Mouse (Mus musculus) ES-E14 (cell line): ENCODE measurements around the gene Fam213b. TPM values are rescaled to one million over a fixed set of nuclear protein-coding genes. Genes with fewer than 3 reads are reported as not detected.

Experiments
- DNase-seq: peaks from one replicate; pipeline ENCODE4 v3.0.0-alpha.2; 2013; ENCODE audit warnings: low read depth, low spot score
- H3K27ac ChIP-seq: 2 replicates; pipeline ENCODE4 v1.5.1; 2012; ENCODE audit warnings: low read depth, mild to moderate bottlenecking, low read length, moderate library complexity, mixed read lengths; ENCODE audit not compliant: poor library complexity, insufficient read depth, severe bottlenecking
- H3K36me3 ChIP-seq: 2 replicates; pipeline ENCODE4 v1.6.1; 2012; ENCODE audit warnings: mild to moderate bottlenecking, low read length, moderate library complexity, mixed read lengths; ENCODE audit not compliant: control insufficient read depth, poor library complexity, insufficient read depth, severe bottlenecking
- H3K4me1 ChIP-seq, 2 experiments: fragments of 150-350 bp in 1 of 2; sonication (generic) in 1 of 2; 2 replicates each; pipeline ENCODE4 v1.6.1; 2012; ENCODE audit warnings: low read length in 2 of 2, mild to moderate bottlenecking in 1 of 2, mixed read lengths in 1 of 2; ENCODE audit not compliant: control insufficient read depth in 2 of 2, insufficient read depth in 2 of 2, poor library complexity in 1 of 2
- H3K4me3 ChIP-seq, 2 experiments: fragments of 150-350 bp in 1 of 2; sonication (generic) in 1 of 2; 2 replicates each; pipeline ENCODE4 v1.5.1; 2012; ENCODE audit warnings: low read length in 2 of 2, low read depth in 1 of 2, mild to moderate bottlenecking in 1 of 2, mixed read lengths in 1 of 2; ENCODE audit not compliant: insufficient read depth in 1 of 2, poor library complexity in 1 of 2, severe bottlenecking in 1 of 2
- H3K9ac ChIP-seq: 2 replicates; pipeline ENCODE4 v1.6.1; 2012; ENCODE audit warnings: low read depth, mild to moderate bottlenecking, low read length, mixed read lengths; ENCODE audit not compliant: poor library complexity, insufficient read depth, severe bottlenecking
- H3K9me3 ChIP-seq: fragments of 150-350 bp; sonication (generic); 2 replicates; pipeline ENCODE4 v1.6.1; 2012; ENCODE audit warnings: low read depth, mild to moderate bottlenecking, low read length; ENCODE audit not compliant: control insufficient read depth, insufficient read depth
- CHD2 ChIP-seq: IDR thresholded peaks from 2 replicates; pipeline ENCODE4 v1.6.1; 2014; ENCODE audit warnings: mild to moderate bottlenecking, low read depth, low read length, inconsistent platforms
- HCFC1 ChIP-seq: IDR thresholded peaks from 2 replicates; pipeline ENCODE4 v1.6.1; 2012; ENCODE audit warnings: low read length, inconsistent platforms, borderline replicate concordance; ENCODE audit not compliant: insufficient read depth
- MAFK ChIP-seq: IDR thresholded peaks from 2 replicates; pipeline ENCODE4 v1.6.1; 2014; ENCODE audit warnings: mild to moderate bottlenecking, low read depth, low read length, inconsistent platforms; ENCODE audit not compliant: insufficient read depth
- ZC3H11A ChIP-seq: IDR thresholded peaks from 2 replicates; pipeline ENCODE4 v1.6.1; 2012; ENCODE audit warnings: low read depth, mild to moderate bottlenecking, inconsistent platforms, low read length, borderline replicate concordance
- ZNF384 ChIP-seq: IDR thresholded peaks from 2 replicates; pipeline ENCODE4 v1.6.1; 2012; ENCODE audit warnings: low read depth, low read length, inconsistent platforms
- in situ Hi-C, 2 experiments: fragments of 600-800 bp; cut with MboI; formaldehyde crosslinking; loops; one replicate each; pipeline ENCODE4 v1.15.1; 2025; ENCODE audit warnings: low sequenced_read_pairs in 2 of 2, inconsistent platforms in 1 of 2; ENCODE audit not compliant: unreplicated experiment in 2 of 2
- total RNA-seq: library from RNA; depleted of rRNA; stranded (reverse); fragments of 300-350 nt; gene quantifications from 2 replicates; pipeline ENCODE4 v1.2.3, GENCODE M21; 2012

Fam213b gene
- total RNA-seq, 1 experiment, result 15.7 TPM

DNA sequence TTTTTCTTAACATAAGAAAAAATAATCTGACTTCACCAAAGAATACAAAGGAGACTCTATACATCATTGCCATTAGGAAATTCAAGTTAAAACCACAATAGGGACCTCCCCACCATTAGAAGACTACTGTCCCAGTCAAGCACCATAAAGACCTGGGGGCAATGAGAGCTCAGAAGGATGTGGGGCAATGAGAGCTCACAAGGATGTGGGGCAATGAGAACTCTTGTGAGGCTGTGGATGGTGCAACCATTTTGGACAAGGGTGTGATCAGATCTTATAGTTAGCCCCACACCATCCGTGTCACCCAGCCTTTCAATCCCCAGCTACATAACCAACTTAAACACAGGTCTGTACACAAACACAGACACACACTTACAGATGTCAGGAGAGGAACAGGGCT lies 38.8 kb upstream of the Fam213b start:
- DNase-seq, result no peak
- TF ChIP-seq ZNF384, result no peak
- no peak for TF ChIP-seq CHD2
- no peak for TF ChIP-seq ZC3H11A
- no peak for TF ChIP-seq HCFC1
- no peak for TF ChIP-seq MAFK
- Histone ChIP-seq H3K4me3 (no peak overlapping the region), H3K9ac (no peak overlapping the region), H3K9me3 (no peaks in the 10 kb centered on the region), H3K4me1 (peaks cover 0 to 4% of the 10 kb centered on the region in 2 experiments; a peak in 1 of 4 replicates), H3K27ac (no peak overlapping the region), H3K36me3 (no peaks in the 10 kb centered on the region)
- in situ Hi-C loops, result no loop called here

DNA sequence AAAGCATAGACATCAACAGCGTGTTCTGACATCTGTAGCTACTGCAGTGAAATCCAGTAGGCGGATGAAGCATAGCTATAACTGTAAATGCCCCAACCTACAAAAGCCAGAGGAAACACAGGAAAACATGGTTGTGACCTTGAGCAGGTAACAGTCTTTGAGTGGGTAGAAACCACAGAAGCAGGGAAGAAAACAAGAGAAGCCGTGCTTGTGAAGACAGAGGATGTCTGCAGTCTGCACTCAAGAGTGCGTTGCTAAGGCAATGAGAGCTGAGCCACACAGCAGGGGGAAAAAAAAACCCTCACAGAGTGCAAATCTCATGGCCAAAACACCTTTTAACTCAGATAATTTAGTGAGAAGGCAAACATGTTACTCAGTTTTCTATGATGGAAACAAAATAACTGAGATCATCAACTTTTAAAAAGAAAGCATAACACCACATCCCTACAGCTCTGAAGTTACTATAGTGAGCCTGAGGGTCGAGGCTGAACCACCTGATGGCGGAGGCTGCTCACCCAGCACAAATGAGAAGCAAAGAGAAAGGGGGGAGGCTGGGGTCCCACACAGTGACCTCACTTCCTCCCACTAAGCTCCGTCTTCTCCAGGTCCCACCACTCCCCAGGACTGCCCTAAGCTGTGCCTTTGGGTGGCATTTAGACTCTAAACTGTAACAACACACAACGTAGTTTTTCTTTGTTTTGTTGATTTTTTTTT lies 37.8 kb upstream of the Fam213b start:
- Histone ChIP-seq H3K4me3 (no peak overlapping the region), H3K9me3 (no peaks in the 10 kb centered on the region), H3K36me3 (no peaks in the 10 kb centered on the region), H3K9ac (no peak overlapping the region), H3K27ac (no peak overlapping the region), H3K4me1 (peaks cover 0 to 2% of the 10 kb centered on the region in 2 experiments; a peak in 1 of 4 replicates)
- TF ChIP-seq ZC3H11A, result no peak
- TF ChIP-seq HCFC1, result no peak
- no peak for TF ChIP-seq MAFK
- TF ChIP-seq ZNF384, result no peak
- TF ChIP-seq CHD2, result no peak
- in situ Hi-C loops, result no loop called here
- no peak for DNase-seq

DNA sequence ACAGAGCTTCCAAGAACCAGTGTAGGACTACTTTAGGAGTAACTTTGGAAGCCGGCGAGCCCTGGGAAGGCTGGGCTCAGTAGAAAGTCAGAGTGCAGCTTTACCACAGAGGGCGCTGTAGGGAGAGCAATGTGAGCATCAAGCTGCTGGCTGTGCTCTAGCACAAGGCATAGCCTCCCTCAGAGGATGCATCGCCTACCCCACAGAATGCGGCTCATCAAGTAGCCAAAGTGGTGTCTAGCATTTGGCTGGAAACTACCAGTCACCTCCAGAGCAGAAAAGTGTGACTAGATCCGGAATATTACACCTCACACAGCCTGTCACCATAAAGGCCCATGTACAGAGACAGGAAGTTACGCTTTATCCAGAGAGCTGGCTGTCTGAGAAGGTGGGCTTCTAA lies 36.9 kb upstream of the Fam213b start:
- H3K36me3 ChIP-seq, result no peaks in the 10 kb centered on the region
- peaks cover 0 to 2% of the 10 kb centered on the region in 2 experiments; a peak in 1 of 4 replicates for H3K4me1 ChIP-seq
- H3K9ac ChIP-seq, result no peak overlapping the region
- no peaks in the 10 kb centered on the region for H3K9me3 ChIP-seq
- DNase-seq, result no peak
- TF ChIP-seq HCFC1, result no peak
- TF ChIP-seq ZC3H11A, result no peak
- no peak for TF ChIP-seq MAFK
- no peak for TF ChIP-seq CHD2
- TF ChIP-seq ZNF384, result no peak
- no peak overlapping the region for H3K4me3 ChIP-seq
- H3K27ac ChIP-seq, result no peak overlapping the region
- in situ Hi-C loops, result no loop called here

DNA sequence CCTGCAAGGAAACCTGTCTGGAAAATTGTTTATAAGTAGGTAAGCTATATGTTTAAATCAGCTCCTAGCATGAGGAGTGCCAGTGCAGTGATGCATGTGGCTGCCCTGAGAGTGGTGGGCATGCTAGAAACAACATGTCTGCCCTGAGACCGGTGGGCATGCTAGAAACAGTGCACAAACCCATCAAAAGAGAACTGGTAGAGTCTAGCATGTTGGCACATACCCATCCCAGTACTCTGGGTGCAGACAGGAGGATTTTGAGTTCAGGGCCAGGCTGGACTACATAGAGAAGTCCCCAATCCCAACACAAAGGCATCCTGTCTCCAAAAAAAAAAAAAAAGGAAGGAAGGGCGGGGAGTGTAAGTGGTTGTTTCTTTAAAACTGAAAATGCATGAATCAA lies 35.9 kb upstream of the Fam213b start:
- no peak for DNase-seq
- in situ Hi-C loops, result no loop called here

More for the DNA sequence above, 35.9 kb upstream of the Fam213b start:
- Histone ChIP-seq H3K4me1 (peaks cover 0 to 2% of the 10 kb centered on the region in 2 experiments; a peak in 1 of 4 replicates), H3K9me3 (no peaks in the 10 kb centered on the region), H3K9ac (no peak overlapping the region), H3K36me3 (no peaks in the 10 kb centered on the region), H3K27ac (no peak overlapping the region), H3K4me3 (no peak overlapping the region)
- TF ChIP-seq ZC3H11A (no peak), MAFK (no peak), HCFC1 (no peak), CHD2 (no peak), ZNF384 (no peak)
